Mouse (Mus musculus) small intestine, adult 2 months (tissue): Measurements from ENCODE around the gene Iqce.

ENCODE experiments used
- CTCF ChIP-seq: fragments of 200-500 bp; IDR thresholded peaks from 2 replicates; pipeline ENCODE4 v1.5.1; 2012; ENCODE audit warnings: low read depth, mild to moderate bottlenecking, control low read depth, inconsistent platforms, low read length, moderate library complexity, mixed read lengths; ENCODE audit not compliant: insufficient replicate concordance, insufficient read length; ENCODE audit errors: extremely low read depth
- POLR2A ChIP-seq: fragments of 200-500 bp; IDR thresholded peaks from 2 replicates; pipeline ENCODE4 v1.6.1; 2012; ENCODE audit warnings: low read depth, mild to moderate bottlenecking, control low read depth, inconsistent platforms, low read length, moderate library complexity

DNA sequence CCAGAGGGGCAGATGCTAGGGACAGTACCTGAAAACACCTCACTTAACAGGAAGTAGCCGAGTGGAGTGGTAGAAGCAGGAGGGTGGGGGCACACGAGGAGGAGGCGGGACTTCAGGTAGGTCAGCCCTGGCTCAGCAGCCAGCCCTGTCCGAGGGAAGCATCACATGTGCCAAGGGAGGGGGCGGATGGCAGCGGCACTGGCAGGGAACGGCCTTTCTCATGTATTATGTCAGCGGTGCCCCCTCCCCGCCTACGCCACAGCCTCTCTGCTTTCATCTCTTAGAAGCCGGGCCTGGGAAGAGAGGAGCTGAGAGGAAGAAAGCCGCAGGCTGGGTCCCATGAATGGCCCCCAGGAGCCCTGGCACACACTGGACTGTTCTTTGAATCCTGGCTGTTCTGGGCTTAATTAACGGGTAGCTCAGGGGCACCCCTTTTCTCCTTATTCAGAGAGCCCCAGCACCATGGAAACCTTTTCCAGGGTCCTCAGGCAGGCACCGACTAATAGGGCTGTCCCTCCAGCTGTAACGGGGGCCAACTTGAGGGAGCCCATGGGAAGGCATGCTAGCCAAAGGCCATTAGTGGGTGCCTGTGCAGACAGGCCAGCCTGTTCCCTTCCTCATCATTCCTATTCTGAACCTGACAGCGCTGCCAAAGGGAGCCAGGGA is 42.4 kb downstream of the Iqce start:
- no peak for TF ChIP-seq POLR2A
- TF ChIP-seq CTCF = no peak
